Mouse (Mus musculus) right cerebral cortex, adult 18-20 months (tissue): ENCODE data around the gene Osbpl3.

Experiments
- DNase-seq: peaks from one replicate; pipeline ENCODE4 v3.0.0; 2022; ENCODE audit warnings: mixed read lengths

Osbpl3 gene

DNA sequence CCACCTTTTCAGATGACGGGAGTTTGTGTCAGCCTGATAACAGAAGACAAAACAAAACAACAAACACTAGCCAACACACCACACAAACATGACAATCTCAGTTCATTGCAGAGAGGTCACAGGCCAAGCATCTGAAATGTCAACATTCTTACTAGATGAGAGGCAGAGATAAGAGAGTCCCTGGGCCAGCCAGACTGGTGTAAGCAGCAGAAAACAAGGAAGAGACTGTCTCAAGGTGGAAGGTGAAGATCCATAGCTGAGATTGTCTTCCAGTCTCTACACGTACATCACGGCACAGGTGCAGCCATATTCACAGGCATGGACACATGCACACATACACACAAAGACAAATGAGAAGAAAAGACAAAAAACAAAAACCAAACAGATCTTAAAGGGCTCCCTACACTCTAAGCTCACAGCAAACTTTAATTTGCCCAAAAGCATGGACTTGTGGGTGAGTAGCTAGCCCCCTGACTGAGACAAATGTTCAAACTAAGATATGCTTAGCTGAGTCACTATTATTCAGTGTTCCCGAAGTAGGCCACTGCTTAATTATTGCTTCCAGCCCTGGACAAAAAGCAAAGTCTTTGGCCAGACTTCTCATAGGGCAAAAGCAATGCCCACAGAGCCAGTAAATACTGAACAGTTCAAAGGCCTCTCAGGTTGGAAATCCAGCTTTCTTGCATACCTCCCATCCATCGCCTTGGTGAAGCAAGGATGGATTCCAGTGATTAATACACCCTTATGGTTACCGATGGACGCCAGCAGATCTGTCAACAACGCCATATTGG, 87.3 kb downstream of the Osbpl3 start:
- DNase-seq = no peak

DNA sequence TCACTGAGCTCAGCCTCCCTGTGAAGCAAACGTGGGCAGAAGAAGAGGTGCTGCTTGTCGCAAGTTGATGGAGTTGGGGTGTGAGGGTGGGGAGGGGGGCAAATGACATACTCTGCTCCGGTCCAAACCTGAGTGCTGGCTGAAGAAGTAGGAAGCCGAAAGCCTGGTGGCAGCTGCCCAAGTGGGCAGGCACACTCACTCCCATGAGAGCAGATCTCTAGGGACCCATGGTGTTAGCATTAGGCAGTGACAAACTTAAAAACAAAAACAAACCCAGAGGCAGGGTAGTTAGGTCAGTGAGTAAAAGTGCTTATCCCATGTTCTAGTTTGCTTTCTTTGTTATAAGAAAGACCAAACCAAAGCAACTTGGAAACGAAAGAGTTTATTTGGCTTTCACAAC, 88.2 kb downstream of the Osbpl3 start:
- no peak for DNase-seq

DNA sequence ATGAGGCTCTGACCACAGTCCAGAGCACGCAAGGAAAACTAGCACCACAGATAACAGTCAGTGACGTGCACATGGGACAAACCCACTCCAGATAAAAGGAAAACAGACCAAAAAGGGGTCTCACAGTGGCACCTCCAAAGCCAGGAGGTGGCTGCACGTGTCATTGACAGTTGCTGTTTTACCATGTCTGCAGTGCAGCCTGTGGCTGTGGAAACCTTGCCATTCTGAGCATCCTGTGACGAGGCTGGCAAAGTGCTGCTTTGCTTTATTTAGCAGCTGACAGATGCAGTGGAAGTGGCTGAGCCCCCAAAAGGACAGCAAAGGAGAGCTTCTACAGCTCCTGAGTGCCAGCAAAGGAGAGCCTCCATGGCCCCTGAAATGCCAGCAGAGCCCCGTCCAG, 89.3 kb downstream of the Osbpl3 start:
- DNase-seq = peak; percentile 76

DNA sequence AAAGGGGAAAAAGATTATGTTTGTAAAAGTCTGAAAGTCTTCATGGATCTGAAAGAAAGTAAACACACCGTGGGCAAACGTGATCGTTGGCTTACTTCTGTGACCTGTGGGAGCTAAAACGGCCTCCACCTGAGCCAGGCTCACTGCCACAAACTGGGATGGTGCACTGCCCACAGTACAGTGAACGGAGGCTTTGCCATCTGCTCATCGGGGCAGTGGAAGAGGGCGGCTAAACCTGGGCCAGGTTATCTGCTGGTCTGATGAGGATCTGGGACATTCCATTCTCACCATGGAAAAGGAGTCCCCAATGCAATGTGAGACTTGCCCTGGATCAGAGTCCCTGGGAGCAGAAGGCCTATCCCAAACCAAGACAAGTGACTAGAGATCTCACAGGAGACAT, 89.7 kb downstream of the Osbpl3 start:
- DNase-seq = no peak

DNA sequence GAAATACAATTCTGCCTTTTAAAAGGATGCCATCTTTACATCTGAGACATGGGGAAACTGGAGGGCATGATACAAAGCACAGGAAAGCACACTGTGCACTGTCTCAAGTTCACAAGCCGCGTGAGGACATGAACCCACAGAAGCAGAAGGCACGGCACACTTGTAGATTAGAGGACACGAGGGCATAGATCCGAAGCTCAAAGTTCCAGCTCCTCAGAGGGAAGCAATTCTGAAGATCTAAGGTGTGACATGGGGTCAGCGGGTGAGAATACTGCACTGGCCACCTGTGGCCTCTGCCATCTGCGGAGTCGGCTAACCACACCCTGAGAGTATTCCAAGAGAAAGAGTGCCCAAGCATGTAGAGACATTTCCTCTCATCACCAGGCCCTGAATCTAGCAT, 91.6 kb downstream of the Osbpl3 start:
- no peak for DNase-seq

DNA sequence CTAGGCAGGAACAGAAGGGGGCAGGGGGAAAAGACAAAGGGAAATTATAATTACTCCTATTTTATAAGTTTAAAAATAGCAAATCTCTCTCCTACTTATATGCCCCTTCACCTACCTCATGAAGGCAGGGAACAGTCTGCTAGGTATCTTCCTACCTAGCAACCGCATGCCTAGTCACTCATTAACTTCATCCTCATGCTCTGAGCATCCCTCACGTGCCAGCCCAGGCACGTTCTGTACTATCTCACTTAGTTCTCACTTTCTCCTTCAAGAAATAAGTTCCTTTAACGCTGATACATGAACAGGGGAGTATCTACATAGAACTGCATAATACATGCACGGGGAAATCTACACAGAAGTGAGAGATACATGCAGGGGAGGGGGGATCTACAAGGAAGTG, 92.6 kb downstream of the Osbpl3 start:
- no peak for DNase-seq

DNA sequence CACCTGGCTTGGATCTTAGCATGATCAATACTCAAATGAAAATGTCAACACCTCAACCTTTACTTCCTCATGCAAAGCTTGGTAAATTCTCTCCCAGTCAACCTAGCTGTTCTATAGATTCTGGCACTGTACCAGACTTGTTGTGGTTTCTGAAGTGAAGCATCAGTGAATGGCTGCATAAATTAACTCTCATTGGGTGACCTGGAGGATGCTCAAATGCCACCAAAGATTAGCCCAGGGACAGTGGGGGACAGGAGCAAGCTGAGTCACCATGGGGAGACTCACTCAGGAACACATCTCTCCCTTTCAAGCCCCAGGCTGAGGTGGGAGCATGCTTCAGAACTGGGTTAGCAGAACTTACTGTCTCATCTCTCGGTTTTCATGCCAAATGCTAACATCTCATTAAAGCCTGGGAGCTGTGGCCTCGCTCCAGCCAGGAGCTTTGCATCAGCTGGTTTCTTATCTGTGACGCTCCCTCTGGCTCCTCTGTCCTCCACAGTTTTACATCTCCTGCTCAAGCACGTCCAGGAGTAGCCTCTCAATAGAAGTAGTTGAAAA, 93.2 kb downstream of the Osbpl3 start:
- peak; percentile 56 for DNase-seq

DNA sequence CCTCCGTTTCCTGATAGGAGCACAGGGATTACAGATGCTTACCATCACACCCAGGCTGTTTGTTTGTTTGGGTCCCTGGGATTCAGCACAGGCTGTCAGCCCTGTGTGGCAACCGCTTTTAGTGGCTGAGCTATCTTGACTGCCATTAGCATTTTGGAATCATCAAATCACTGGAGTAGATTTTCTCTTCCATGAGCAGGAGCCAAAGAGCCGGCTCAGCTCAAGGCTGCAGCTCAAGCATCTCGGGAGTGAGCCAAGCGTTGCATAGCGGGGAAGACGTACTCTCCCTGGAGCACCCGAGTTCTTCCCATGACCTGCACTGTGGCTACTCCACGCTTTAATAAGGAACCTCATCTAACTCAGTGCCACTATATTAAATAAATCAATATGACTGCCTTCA, 93.8 kb downstream of the Osbpl3 start:
- no peak for DNase-seq

DNA sequence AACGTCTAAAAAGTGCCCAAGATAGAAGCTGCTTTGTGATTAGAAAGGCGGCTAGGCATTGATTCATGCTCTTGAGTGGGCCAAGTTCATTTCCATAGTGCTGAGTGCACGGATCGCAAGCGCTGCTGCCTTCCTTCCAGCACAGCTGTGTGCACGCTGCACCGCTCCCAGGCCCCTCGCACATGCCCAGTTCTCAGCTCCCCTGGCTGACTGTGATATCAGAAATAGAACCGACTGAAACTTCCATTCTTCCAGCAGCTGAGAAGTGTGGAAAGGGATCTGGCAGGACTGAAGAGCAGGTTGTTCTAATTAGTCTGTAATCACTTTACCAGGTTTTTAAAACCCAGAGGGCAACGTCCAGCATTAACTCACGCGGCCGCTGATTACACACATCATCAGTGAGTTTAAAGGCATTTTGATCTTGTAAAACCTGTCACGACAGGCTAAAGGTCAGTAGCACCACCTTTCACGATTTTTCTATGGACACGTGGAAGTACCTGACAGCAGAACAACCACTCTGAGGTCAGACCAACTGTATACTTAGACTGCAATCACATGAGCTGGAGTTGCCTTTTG, 97.8 kb downstream of the Osbpl3 start:
- peak; percentile 86 for DNase-seq

DNA sequence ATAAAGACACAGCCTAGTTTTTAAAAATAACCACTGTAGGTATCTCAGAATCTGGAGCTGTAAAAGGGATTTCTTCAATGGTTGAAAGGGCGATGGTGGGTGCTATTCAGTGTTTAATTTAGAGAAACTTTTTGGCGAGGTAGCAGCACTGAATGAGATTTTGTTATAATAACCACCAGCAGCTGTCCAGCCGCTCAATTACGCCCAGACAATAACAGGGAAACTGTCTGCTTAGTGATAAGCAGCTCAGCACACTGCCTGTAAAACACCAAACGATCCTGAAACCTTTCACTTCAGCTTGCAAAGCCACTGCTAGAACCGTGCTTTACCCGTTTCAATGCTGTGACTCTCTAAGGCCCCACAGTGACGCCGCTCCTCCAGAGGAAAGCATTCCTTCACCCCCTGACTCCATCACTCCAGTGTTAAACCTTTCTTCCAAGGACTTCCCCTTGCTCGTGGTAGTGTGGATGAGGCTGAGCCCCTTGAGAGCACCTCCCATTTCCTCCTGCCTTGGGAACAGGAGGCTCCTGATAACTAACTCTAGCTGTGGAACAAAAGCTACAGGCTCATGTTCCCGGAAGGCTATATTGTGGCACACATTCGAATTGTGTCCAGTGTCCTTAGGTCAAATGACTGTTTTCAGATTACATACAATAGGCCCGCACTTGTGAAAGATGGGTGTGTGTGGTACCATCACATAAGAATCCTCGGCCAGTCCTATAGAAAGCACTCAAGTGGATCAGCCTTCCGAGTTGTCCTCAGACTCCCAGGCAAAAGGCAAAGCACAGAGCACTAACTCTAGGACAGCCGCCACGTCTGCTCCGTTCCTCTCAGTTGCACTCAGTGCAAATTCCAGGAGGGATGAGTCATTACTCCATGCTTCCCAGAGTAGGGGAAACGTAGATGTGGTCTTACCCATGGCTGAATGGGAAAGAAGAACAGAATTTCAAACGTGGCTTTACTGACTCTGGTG, 101.0 kb downstream of the Osbpl3 start:
- peak; percentile 32 for DNase-seq

DNA sequence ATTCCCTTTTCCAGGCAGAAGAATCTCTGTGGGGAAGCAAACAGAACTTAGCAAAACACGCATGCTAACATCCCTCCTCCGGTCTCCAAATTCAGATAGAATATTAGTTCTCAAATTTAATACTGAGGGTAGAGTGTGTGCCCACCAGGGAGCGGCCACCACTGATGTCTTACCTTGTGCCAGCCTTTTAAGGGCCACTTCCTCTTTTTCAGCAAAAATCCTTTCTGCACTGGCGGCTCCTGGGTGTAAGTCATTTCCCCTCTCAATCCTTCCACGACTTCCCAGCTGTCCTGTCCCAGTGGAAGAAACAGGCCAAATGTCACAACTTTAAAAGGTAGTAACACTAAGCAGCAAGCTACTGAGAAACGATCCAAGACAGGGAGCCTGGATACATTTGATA, 103.2 kb downstream of the Osbpl3 start:
- no peak for DNase-seq

DNA sequence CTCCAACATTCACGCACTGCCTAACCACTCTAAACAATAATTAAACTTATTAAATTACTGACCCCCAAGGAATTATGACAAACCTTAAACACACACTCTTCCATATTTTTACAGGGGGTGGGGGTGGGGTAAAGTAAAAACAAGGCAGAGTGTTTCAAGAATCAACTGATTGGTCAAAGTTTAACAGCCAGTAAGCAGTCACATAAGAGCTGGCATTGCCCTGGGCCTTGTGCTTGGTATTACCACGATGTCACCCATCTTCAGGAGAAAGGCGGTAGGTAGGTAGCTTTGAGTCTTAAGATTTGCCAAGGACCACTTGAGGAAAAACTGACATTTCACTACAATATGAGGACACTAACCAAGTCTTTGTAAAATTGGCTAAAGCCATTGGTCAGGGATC, 105.1 kb downstream of the Osbpl3 start:
- DNase-seq = no peak

DNA sequence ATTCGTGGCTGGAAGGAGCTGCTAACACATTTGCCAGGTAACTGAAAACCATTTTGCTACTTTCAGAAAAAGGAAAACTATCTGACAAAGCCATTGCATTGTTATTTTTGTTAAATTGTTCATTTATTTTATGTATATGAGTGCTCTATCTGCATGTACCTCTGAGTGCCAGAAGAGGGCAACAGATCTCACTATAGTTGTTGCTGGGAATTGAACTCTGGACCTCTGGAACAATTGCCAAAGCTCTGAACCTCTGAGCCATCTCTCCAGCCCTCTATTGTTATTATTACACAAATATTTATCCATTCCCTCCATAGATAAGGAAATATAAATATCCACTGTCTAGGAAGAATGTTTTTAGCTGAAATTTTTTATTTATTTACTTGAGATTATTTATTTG, 107.4 kb downstream of the Osbpl3 start:
- no peak for DNase-seq

DNA sequence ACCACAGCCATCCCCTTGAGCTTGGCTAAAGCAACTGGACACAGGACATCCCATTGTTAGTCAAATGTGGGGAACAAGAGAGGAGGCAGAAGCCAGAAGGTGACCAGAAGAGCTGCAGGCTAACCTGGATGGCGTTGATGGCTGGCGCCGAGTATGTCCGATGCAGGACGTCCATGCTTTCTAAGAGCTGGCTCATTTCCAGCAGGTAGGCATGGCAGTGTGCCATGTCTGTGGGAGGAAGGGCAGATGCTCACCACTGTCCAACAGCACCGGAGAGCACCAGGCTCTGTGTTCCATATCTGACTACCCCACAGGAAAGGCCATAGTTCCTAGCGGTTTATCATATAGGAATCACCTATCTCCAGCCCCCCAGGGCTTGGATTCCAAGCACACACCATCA, 109.8 kb downstream of the Osbpl3 start:
- DNase-seq = no peak

DNA sequence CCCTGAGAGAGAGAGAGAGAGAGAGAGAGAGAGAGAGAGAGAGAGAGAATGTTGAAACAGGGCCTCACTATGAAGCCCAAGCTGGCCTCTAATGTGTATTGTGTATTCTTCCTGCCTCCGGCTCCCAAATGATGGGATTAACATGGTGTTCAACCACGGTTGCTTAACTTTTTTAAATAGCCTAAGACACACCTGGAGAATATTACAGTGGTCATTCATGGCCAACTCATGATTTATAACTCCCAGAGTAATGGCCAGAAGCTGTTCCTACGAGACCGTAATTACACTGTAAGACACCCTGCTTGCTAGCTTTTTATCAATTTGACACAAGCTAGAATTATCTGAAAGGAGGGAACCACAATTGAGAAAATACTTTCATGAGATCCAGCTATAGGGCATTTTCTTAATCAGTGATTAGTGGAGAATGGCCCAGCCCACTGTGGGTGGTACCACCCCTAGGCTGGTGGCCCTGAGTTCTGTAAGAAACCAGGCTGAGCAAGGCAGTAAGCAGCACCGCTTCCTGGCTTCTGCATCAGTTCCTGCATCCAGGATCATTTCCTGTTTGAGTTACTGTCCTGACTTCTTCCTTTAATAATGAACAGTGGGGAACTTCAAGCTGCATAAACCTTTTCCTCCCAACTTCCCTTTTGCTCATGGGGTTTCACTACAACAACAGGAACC, 115.6 kb downstream of the Osbpl3 start:
- no peak for DNase-seq

DNA sequence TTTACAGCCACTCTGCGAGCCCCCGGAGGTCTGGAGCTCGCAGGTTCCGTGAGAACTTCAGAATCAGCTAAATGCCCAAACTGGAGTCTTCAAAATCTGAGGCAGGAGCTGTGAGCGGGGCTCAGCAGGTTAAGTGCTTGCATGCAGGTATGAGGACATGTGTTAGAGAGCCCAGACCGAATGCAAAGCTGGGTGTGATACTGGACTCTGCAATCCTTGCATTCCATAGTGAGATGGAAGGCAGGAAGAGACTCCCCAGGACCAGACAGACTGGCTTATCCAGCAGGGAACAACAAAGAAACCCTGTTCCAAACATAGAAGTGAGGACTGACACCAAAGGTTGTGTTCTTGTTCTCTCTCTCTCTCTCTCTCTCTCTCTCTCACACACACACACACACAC, 118.6 kb downstream of the Osbpl3 start:
- DNase-seq = no peak

DNA sequence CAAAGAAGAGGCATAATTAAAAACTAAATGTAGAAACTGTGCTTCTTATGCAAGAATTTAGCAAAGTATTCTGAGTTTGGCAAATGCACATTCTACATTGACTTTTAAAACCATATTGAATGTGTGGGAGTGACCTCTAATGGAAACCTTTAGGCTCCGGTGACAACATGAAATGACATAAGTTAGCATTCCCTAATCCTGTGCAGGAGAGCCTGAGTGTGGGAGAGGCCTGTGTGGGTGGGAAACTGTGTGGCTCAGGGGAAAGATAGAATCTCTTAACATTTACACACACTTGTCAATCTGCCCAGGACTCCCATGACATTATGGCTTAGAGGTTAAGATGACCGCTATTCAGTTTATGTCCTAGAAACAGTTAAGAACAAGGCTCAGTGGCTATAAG, 119.6 kb downstream of the Osbpl3 start:
- DNase-seq = no peak

DNA sequence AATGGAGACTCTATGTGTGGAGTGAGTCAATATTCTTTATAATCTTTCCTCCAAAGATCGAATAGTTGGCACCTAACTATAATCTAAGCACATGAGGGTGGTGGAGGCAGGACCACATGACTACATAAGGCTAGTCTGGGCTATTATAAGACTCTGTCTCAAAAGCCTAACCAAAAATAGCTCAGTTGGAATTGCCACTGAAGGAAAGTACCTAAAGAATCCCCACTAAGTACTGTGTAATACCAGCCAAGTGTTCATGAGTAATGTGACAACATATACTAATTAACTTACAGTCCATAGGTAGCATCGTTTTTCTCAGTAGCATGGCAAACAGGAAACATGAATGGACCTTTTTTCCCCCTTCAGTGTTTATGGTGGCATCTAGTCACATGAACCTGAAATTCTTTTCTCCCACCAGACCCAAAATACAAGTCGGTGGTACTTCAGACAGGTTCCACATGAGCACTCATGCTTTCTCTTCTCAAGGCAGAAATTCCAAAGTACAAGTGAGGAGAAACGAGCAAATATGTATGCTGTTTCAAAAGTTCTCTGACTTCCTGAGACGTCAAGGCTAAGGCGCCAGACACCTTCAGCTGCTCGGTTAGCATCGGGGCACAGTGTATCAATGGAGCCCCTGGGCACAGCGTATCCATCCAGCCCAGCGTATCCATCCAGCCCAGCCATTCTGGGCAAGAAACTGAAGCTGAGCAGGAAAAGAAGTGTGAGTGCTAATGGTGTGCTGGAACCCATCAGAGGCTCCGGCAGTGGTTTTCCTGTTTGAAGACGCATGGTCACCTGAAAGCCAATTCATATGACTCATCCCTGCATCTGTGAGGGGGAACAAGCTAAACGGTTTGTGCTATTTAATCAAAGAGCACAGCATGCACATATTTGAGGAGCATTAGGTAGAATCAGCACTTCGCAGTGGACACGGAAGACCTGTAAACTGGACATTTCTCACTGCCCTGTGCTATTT, 120.9 kb downstream of the Osbpl3 start:
- no peak for DNase-seq

DNA sequence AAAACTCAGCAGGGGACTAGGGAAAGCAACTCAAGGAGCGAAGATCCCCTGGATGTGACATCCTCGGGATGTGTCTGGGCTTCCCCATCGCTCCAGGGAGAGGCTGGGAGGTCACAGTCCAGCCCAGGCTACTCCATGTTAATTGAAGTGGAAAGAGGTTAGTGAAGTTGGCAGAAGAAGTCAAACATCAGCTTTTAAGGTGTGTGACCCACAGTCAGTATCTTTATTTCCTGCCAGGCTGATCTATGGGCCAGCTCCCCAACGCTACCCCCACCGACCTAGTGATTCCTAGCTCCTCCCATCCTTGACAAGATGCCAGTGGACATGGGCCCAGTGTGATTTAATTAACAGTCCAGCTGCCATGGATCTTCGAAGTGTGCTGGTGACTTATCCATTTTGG, 122.7 kb downstream of the Osbpl3 start:
- no peak for DNase-seq

DNA sequence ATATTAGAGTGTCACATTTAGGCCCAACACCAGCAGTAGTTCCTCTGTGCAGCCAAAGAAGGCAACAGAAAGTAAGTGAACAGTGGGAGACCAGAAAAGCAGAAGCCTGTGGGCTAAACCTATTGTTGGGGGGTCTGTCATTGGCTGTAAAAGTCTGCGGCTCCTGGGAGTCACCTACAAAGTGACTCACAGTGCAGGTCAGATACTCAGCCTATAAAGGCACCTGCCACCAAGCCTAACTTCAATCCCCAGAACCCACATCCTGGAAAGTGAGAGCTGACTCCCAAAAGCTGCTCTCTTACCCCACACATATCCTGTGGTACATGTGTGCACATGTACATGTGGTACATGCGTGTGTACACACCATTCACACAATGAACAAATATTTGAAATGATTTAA, 124.5 kb downstream of the Osbpl3 start:
- DNase-seq = no peak

DNA sequence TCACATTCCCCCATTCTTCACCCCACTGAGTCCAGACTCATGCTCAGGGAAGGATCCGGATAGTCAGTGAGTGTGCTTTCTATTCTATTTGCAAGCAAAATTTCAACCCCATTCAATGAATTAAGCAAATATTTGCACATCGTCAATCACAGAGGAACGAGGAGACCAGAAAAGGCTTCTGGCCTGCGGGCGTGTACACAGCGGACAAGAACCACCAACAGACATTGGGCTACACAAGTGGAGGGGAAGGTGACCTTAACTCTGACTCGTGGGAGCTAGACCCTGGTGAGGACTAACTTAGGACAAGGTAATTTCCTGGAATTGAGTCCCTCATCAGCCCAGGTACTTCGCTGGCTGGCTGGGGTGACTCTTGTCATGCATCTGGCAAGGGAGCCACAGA, 126.6 kb downstream of the Osbpl3 start:
- DNase-seq = no peak

DNA sequence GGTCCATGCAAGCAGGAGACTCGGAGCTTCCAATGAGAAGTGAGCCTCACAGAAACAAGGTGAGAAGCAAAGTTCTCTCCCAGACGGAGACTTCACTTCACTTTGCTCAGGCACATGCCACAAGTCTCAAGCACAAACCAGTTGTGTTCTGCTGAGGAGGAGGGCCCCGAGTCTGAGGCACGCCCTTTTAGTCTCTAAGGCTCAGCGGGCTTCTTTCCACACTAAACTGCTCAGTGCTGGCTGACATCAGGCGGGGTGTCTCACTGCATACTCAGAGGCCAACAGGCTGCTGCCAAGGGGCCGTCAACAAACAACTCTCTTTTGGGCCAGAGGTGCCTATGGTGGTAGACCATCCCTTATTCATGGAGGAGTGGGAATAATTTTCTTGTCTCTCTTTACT, 127.1 kb downstream of the Osbpl3 start:
- DNase-seq = no peak
